Mouse (Mus musculus) heart, adult 2 months (tissue): Measurements from ENCODE around the gene Tldc1. TPM values are rescaled to one million over a fixed set of nuclear protein-coding genes. Genes with fewer than 3 reads are reported as not detected.

Source experiments
- DNase-seq, 2 experiments: peaks; one replicate each; pipeline ENCODE4 v3.0.0; 2021
- H3K27ac ChIP-seq: fragments of 200-600 bp; 2 replicates; pipeline ENCODE4 v1.8.1; 2022
- H3K27me3 ChIP-seq: fragments of 200-500 bp; 2 replicates; pipeline ENCODE4 v1.6.1; 2012; ENCODE audit warnings: mild to moderate bottlenecking, low read length, inconsistent platforms, mixed read lengths; ENCODE audit not compliant: control insufficient read depth, insufficient read depth
- H3K36me3 ChIP-seq: fragments of 200-500 bp; 2 replicates; pipeline ENCODE4 v1.6.1; 2012; ENCODE audit warnings: low read length, inconsistent platforms; ENCODE audit not compliant: control insufficient read depth, insufficient read depth
- H3K4me1 ChIP-seq: fragments of 200-500 bp; 2 replicates; pipeline ENCODE4 v1.6.1; 2011; ENCODE audit warnings: low read length; ENCODE audit not compliant: control insufficient read depth, insufficient read depth
- H3K4me3 ChIP-seq: fragments of 200-600 bp; 2 replicates; pipeline ENCODE4 v1.8.1; 2022
- H3K79me2 ChIP-seq: fragments of 200-500 bp; replicated peaks from 2 replicates; pipeline ENCODE4 v1.6.1; 2012; ENCODE audit warnings: mild to moderate bottlenecking, inconsistent platforms, low read length, moderate library complexity, mixed read lengths; ENCODE audit not compliant: control insufficient read depth, insufficient read depth
- H3K9ac ChIP-seq: fragments of 200-500 bp; 2 replicates; pipeline ENCODE4 v1.6.1; 2012; ENCODE audit warnings: low read depth, mild to moderate bottlenecking, control low read depth, inconsistent platforms, low read length, mixed read lengths
- CTCF ChIP-seq: fragments of 200-600 bp; IDR thresholded peaks from 2 replicates; pipeline ENCODE4 v1.8.1; 2022; ENCODE audit warnings: antibody characterized with exemption, mild to moderate bottlenecking, moderate library complexity
- EP300 ChIP-seq: fragments of 200-500 bp; IDR thresholded peaks from 2 replicates; pipeline ENCODE4 v1.6.1; 2011; ENCODE audit warnings: low read depth, low read length, control low read depth; ENCODE audit not compliant: insufficient read depth
- POLR2A ChIP-seq: fragments of 200-500 bp; IDR thresholded peaks from 2 replicates; pipeline ENCODE4 v1.6.1; 2011; ENCODE audit warnings: mild to moderate bottlenecking, low read depth, low read length, control low read depth; ENCODE audit not compliant: insufficient read depth
- WGBS: fragments of 180-500 bp; shearing (Covaris S2); methylation state at CpG from one replicate; pipeline ENCODE4 v1.1.7; 2018; 5-methylcytosine and 5-hydroxymethylcytosine counted together
- intact Hi-C: fragments of 180-260 bp; cut with DNase I; formaldehyde crosslinking; loops from one replicate; pipeline ENCODE4 v1.15.1; 2025
- polyA plus RNA-seq: library from polyadenylated mRNA; depleted of rRNA; stranded (reverse); fragments of >200 nt; gene quantifications from 2 replicates; pipeline ENCODE4 v1.2.3, GENCODE M21; 2012
- total RNA-seq, 2 experiments: library from RNA; stranded (reverse); gene quantifications; 2 replicates each; pipeline ENCODE4 v1.2.3; 2021

Gene Tldc1
- total and polyA plus RNA-seq, 3 experiments, result 11.3 to 14.6 (median 11.3) TPM

- WGBS, result 81% methylated on average over 11 of the region's 11 CpGs
- TF ChIP-seq EP300 (no peak), POLR2A (no peak), CTCF (no peak)
- no peak overlapping the region for H3K9ac ChIP-seq
- no peaks in the 10 kb centered on the region for H3K79me2 ChIP-seq
- H3K4me3 ChIP-seq, result no peak overlapping the region
- intact Hi-C loops, result no loop called here
- H3K36me3 ChIP-seq, result no peaks in the 10 kb centered on the region
- no peaks in the 10 kb centered on the region for H3K4me1 ChIP-seq
- DNase-seq, result no peak
- H3K27ac ChIP-seq, result no peak overlapping the region
- H3K27me3 ChIP-seq, result no peaks in the 10 kb centered on the region
These were observed 16.5 kb downstream of the Tldc1 start for GRCm38 (mm10) chr8:119761692-119762091.

- Histone ChIP-seq H3K4me1 (no peaks in the 10 kb centered on the region), H3K4me3 (no peak overlapping the region), H3K27me3 (no peaks in the 10 kb centered on the region), H3K27ac (no peak overlapping the region), H3K9ac (no peak overlapping the region), H3K79me2 (no peaks in the 10 kb centered on the region), H3K36me3 (no peaks in the 10 kb centered on the region)
- intact Hi-C loops, result no loop called here
- peak; percentile 31 to 34 for DNase-seq
- TF ChIP-seq EP300, result no peak
- TF ChIP-seq CTCF, result no peak
- TF ChIP-seq POLR2A, result no peak
- 29% methylated on average over 5 of the region's 5 CpGs for WGBS
These were observed 21.7 kb downstream of the Tldc1 start for GRCm38 (mm10) chr8:119756538-119756937.

- no peak for DNase-seq
- intact Hi-C loops, result no loop called here
- H3K79me2 ChIP-seq, result no peaks in the 10 kb centered on the region
- 66% methylated on average over 2 of the region's 2 CpGs for WGBS
- H3K9ac ChIP-seq, result no peak overlapping the region
- no peak overlapping the region for H3K4me3 ChIP-seq
- H3K27ac ChIP-seq, result no peak overlapping the region
- no peak for TF ChIP-seq POLR2A
- no peak for TF ChIP-seq CTCF
- TF ChIP-seq EP300, result no peak
- H3K4me1 ChIP-seq, result no peaks in the 10 kb centered on the region
- no peaks in the 10 kb centered on the region for H3K27me3 ChIP-seq
- no peaks in the 10 kb centered on the region for H3K36me3 ChIP-seq
These were observed 22.1 kb downstream of the Tldc1 start for GRCm38 (mm10) chr8:119756147-119756461.

- H3K4me1 ChIP-seq, result no peaks in the 10 kb centered on the region
- H3K9ac ChIP-seq, result no peak overlapping the region
- 27% methylated on average over 28 of the region's 28 CpGs for WGBS
- no peak for DNase-seq
- no peaks in the 10 kb centered on the region for H3K79me2 ChIP-seq
- no peak overlapping the region for H3K4me3 ChIP-seq
- no peaks in the 10 kb centered on the region for H3K36me3 ChIP-seq
- H3K27me3 ChIP-seq, result no peaks in the 10 kb centered on the region
- intact Hi-C loops, result no loop called here
- no peak overlapping the region for H3K27ac ChIP-seq
- TF ChIP-seq EP300, result no peak
- TF ChIP-seq POLR2A, result no peak
- no peak for TF ChIP-seq CTCF
These were observed 22.7 kb downstream of the Tldc1 start for GRCm38 (mm10) chr8:119755238-119756146.

GRCm38 (mm10) chr8:119744604-119745003 is 33.6 kb downstream of the Tldc1 start:
- Histone ChIP-seq H3K27ac (no peak overlapping the region), H3K4me3 (no peak overlapping the region), H3K79me2 (no peaks in the 10 kb centered on the region), H3K36me3 (no peaks in the 10 kb centered on the region), H3K9ac (no peak overlapping the region), H3K4me1 (no peaks in the 10 kb centered on the region), H3K27me3 (no peaks in the 10 kb centered on the region)
- intact Hi-C loops, result loop anchor here (5.0 kb wide), 1 partner anchor 47 kb away; no protein-coding TSS in a partner anchor
- TF ChIP-seq EP300 (no peak), CTCF (no peak), POLR2A (no peak)
- no peak for DNase-seq
- 71% methylated on average over 4 of the region's 4 CpGs for WGBS

- Histone ChIP-seq H3K9ac (no peak overlapping the region), H3K27me3 (no peaks in the 10 kb centered on the region), H3K4me3 (no peak overlapping the region), H3K36me3 (no peaks in the 10 kb centered on the region), H3K4me1 (no peaks in the 10 kb centered on the region), H3K79me2 (no peaks in the 10 kb centered on the region), H3K27ac (no peak overlapping the region)
- intact Hi-C loops, result no loop called here
- peak; percentile 13 to 35 for DNase-seq
- no peak for TF ChIP-seq POLR2A
- peak; percentile 73 for TF ChIP-seq CTCF
- WGBS, result 50% methylated on average over 13 of the region's 13 CpGs
These were observed 34.8 kb downstream of the Tldc1 start for GRCm38 (mm10) chr8:119743291-119744026.
